Mouse (Mus musculus): ENCODE results near the gene Spata31d1a.

- TF ChIP-seq CTCF (IDR thresholded peaks at IDR 0.05; ENCODE audit: low read depth, low read length) (no peak), GATA1 (IDR thresholded peaks at IDR 0.05; ENCODE audit: borderline replicate concordance, low read length) (no peak), GATA2 (IDR thresholded peaks at IDR 0.05; ENCODE audit: borderline replicate concordance, low read depth, low read length) (no peak)
These were observed 14.3 kb downstream of the Spata31d1a start for GRCm38 (mm10) chr13:59695781-59696180.

All from G1E (cell line).